Mouse (Mus musculus): ENCODE data around the gene Ptprj.

Ptprj gene

GRCm38 (mm10) chr2:90580236-90581005 lies at the start of gene Ptprj:
Ptprj (minus strand) TSS chr2:90580647.
- H3K27me3 ChIP-seq (ENCODE audit: control insufficient read depth, insufficient read depth, low read length, poor library complexity, severe bottlenecking), result no peaks in the 10 kb centered on the region
- H3K36me3 ChIP-seq (ENCODE audit: control insufficient read depth, insufficient read depth, low read length, poor library complexity, severe bottlenecking), result no peaks in the 10 kb centered on the region
- DNase-seq (ENCODE audit: low read depth, low spot score), result peak; percentile 64

- DNase-seq (ENCODE audit: low read depth, low spot score), result no peak
- H3K36me3 ChIP-seq (ENCODE audit: control insufficient read depth, insufficient read depth, low read length, poor library complexity, severe bottlenecking), result no peaks in the 10 kb centered on the region
- H3K27me3 ChIP-seq (ENCODE audit: control insufficient read depth, insufficient read depth, low read length, poor library complexity, severe bottlenecking), result no peaks in the 10 kb centered on the region
Observed at GRCm38 (mm10) chr2:90629552-90629951, 49.1 kb upstream of the Ptprj start.

GRCm38 (mm10) chr2:90628261-90628660 lies 47.8 kb upstream of the Ptprj start:
- Histone ChIP-seq H3K36me3 (ENCODE audit: control insufficient read depth, insufficient read depth, low read length, poor library complexity, severe bottlenecking) (no peaks in the 10 kb centered on the region), H3K27me3 (ENCODE audit: control insufficient read depth, insufficient read depth, low read length, poor library complexity, severe bottlenecking) (no peaks in the 10 kb centered on the region)
- no peak for DNase-seq (ENCODE audit: low read depth, low spot score)

- no peaks in the 10 kb centered on the region for H3K36me3 ChIP-seq (ENCODE audit: control insufficient read depth, insufficient read depth, low read length, poor library complexity, severe bottlenecking)
- peak; percentile 87 for DNase-seq (ENCODE audit: low read depth, low spot score)
Observed at GRCm38 (mm10) chr2:90624920-90625319, 44.5 kb upstream of the Ptprj start.

GRCm38 (mm10) chr2:90624339-90624738 lies 43.9 kb upstream of the Ptprj start:
- Histone ChIP-seq H3K36me3 (ENCODE audit: control insufficient read depth, insufficient read depth, low read length, poor library complexity, severe bottlenecking) (no peaks in the 10 kb centered on the region), H3K27me3 (ENCODE audit: control insufficient read depth, insufficient read depth, low read length, poor library complexity, severe bottlenecking) (no peaks in the 10 kb centered on the region)
- DNase-seq (ENCODE audit: low read depth, low spot score), result no peak

More at GRCm38 (mm10) chr2:90624920-90625319, 44.5 kb upstream of the Ptprj start:
- H3K27me3 ChIP-seq (ENCODE audit: control insufficient read depth, insufficient read depth, low read length, poor library complexity, severe bottlenecking), result no peaks in the 10 kb centered on the region

- no peak for DNase-seq (ENCODE audit: low read depth, low spot score)
- H3K27me3 ChIP-seq (ENCODE audit: control insufficient read depth, insufficient read depth, low read length, poor library complexity, severe bottlenecking), result no peaks in the 10 kb centered on the region
- no peaks in the 10 kb centered on the region for H3K36me3 ChIP-seq (ENCODE audit: control insufficient read depth, insufficient read depth, low read length, poor library complexity, severe bottlenecking)
Observed at GRCm38 (mm10) chr2:90620815-90621214, 40.4 kb upstream of the Ptprj start.

GRCm38 (mm10) chr2:90619648-90620047 lies 39.2 kb upstream of the Ptprj start:
- no peak for DNase-seq (ENCODE audit: low read depth, low spot score)
- Histone ChIP-seq H3K27me3 (ENCODE audit: control insufficient read depth, insufficient read depth, low read length, poor library complexity, severe bottlenecking) (no peaks in the 10 kb centered on the region), H3K36me3 (ENCODE audit: control insufficient read depth, insufficient read depth, low read length, poor library complexity, severe bottlenecking) (no peaks in the 10 kb centered on the region)

- H3K27me3 ChIP-seq (ENCODE audit: control insufficient read depth, insufficient read depth, low read length, poor library complexity, severe bottlenecking), result no peaks in the 10 kb centered on the region
- no peak for DNase-seq (ENCODE audit: low read depth, low spot score)
- H3K36me3 ChIP-seq (ENCODE audit: control insufficient read depth, insufficient read depth, low read length, poor library complexity, severe bottlenecking), result no peaks in the 10 kb centered on the region
Observed at GRCm38 (mm10) chr2:90614651-90615171, 34.3 kb upstream of the Ptprj start.

GRCm38 (mm10) chr2:90613591-90613990 lies 33.1 kb upstream of the Ptprj start:
- H3K36me3 ChIP-seq (ENCODE audit: control insufficient read depth, insufficient read depth, low read length, poor library complexity, severe bottlenecking), result no peaks in the 10 kb centered on the region
- DNase-seq (ENCODE audit: low read depth, low spot score), result no peak
- no peaks in the 10 kb centered on the region for H3K27me3 ChIP-seq (ENCODE audit: control insufficient read depth, insufficient read depth, low read length, poor library complexity, severe bottlenecking)

- H3K27me3 ChIP-seq (ENCODE audit: control insufficient read depth, insufficient read depth, low read length, poor library complexity, severe bottlenecking), result no peaks in the 10 kb centered on the region
- no peak for DNase-seq (ENCODE audit: low read depth, low spot score)
- H3K36me3 ChIP-seq (ENCODE audit: control insufficient read depth, insufficient read depth, low read length, poor library complexity, severe bottlenecking), result no peaks in the 10 kb centered on the region
Observed at GRCm38 (mm10) chr2:90613006-90613405, 32.6 kb upstream of the Ptprj start.

- DNase-seq (ENCODE audit: low read depth, low spot score), result no peak
- Histone ChIP-seq H3K36me3 (ENCODE audit: control insufficient read depth, insufficient read depth, low read length, poor library complexity, severe bottlenecking) (no peaks in the 10 kb centered on the region), H3K27me3 (ENCODE audit: control insufficient read depth, insufficient read depth, low read length, poor library complexity, severe bottlenecking) (no peaks in the 10 kb centered on the region)
Observed at GRCm38 (mm10) chr2:90611959-90612571, 31.6 kb upstream of the Ptprj start.

GRCm38 (mm10) chr2:90601056-90601455 lies 20.6 kb upstream of the Ptprj start:
- DNase-seq (ENCODE audit: low read depth, low spot score), result no peak
- no peaks in the 10 kb centered on the region; the same call in 1 of the 2 replicates for H3K36me3 ChIP-seq (ENCODE audit: control insufficient read depth, insufficient read depth, low read length, poor library complexity, severe bottlenecking)
- H3K27me3 ChIP-seq (ENCODE audit: control insufficient read depth, insufficient read depth, low read length, poor library complexity, severe bottlenecking), result no peaks in the 10 kb centered on the region

GRCm38 (mm10) chr2:90588141-90588540 lies 7.7 kb upstream of the Ptprj start:
- Histone ChIP-seq H3K27me3 (ENCODE audit: control insufficient read depth, insufficient read depth, low read length, poor library complexity, severe bottlenecking) (no peaks in the 10 kb centered on the region), H3K36me3 (ENCODE audit: control insufficient read depth, insufficient read depth, low read length, poor library complexity, severe bottlenecking) (no peaks in the 10 kb centered on the region)
- no peak for DNase-seq (ENCODE audit: low read depth, low spot score)

GRCm38 (mm10) chr2:90584506-90584905 lies 4.1 kb upstream of the Ptprj start:
- no peak for DNase-seq (ENCODE audit: low read depth, low spot score)
- Histone ChIP-seq H3K36me3 (ENCODE audit: control insufficient read depth, insufficient read depth, low read length, poor library complexity, severe bottlenecking) (no peaks in the 10 kb centered on the region), H3K27me3 (ENCODE audit: control insufficient read depth, insufficient read depth, low read length, poor library complexity, severe bottlenecking) (no peaks in the 10 kb centered on the region)

- Histone ChIP-seq H3K36me3 (ENCODE audit: control insufficient read depth, insufficient read depth, low read length, poor library complexity, severe bottlenecking) (no peaks in the 10 kb centered on the region), H3K27me3 (ENCODE audit: control insufficient read depth, insufficient read depth, low read length, poor library complexity, severe bottlenecking) (no peaks in the 10 kb centered on the region)
- DNase-seq (ENCODE audit: low read depth, low spot score), result peak; percentile 97
Observed at GRCm38 (mm10) chr2:90583628-90584131, 3.2 kb upstream of the Ptprj start.
